Comparison of ENCODE assay signal across 8 mouse cellular contexts in genomic region chr14:52304644-52305271, GRCm38 (mm10). TPM values are rescaled to one million over a fixed set of nuclear protein-coding genes. Genes with fewer than 3 reads are reported as not detected.
DNase-seq lines count a peak whose midpoint lies in the region; ATAC-seq and TF ChIP-seq lines count a peak whose summit lies in the region.

TSS of gene Mettl3 (minus strand) at chr14:52305128.

- TF ChIP-seq EP300 in heart, adult 2 months (IDR thresholded peaks at IDR 0.05; ENCODE audit: insufficient read depth, low read depth, low read length) = peak; percentile 73

- no peaks in the 10 kb centered on the region for H3K79me2 ChIP-seq in heart, adult 2 months (replicated peaks; ENCODE audit: control insufficient read depth, insufficient read depth, low read length)

- peak; percentile 100 for DNase-seq in 3T3-L1 (ENCODE audit: low read depth, low spot score)
- peak; percentile 64 to 75 for DNase-seq in adrenal gland, postnatal 4 days (ENCODE audit: low spot score in 2 of 2)
- peak; percentile 99 for DNase-seq in embryonic facial prominence, embryonic 14.5 days (ENCODE audit: low spot score)
- peak; percentile 90 to 92 for DNase-seq in heart, adult 2 months
- peak; percentile 92 to 94 for DNase-seq in kidney, adult 8-10 months
- peak; percentile 83 to 93 for DNase-seq in spleen, postnatal 10 days (ENCODE audit: low spot score in 2 of 2)

- H3K4me3 ChIP-seq in embryonic facial prominence, embryonic 14.5 days (ENCODE audit: low read depth, low read length) = peak within 1 kb of the TSS; percentile 75
- peak within 1 kb of the TSS; percentile 89 for H3K4me3 ChIP-seq in heart, adult 2 months
- peak within 1 kb of the TSS; percentile 71 for H3K4me3 ChIP-seq in limb, embryonic 13.5 days
- peak within 1 kb of the TSS; percentile 64 for H3K4me3 ChIP-seq in midbrain, embryonic 16.5 days (ENCODE audit: low read depth, low read length)

- intact Hi-C loops in heart, adult 2 months (cut with DNase I) = loop anchor here (1.0 to 5.0 kb wide), 4 partner anchors 25 to 420 kb away; partner anchors contain the start of genes Mettl17, Rab2b, Supt16 and Tox4

- WGBS in embryonic facial prominence, embryonic 14.5 days = under 1% methylated on average over 44 of the region's 46 CpGs
- under 1% methylated on average over 46 of the region's 46 CpGs for WGBS in heart, adult 2 months
- WGBS in limb, embryonic 13.5 days = under 1% methylated on average over 46 of the region's 46 CpGs
- under 1% methylated on average over 45 of the region's 46 CpGs for WGBS in midbrain, embryonic 16.5 days

- ATAC-seq in embryonic facial prominence, embryonic 14.5 days (ENCODE audit: low read depth) = peak; percentile 96
- ATAC-seq in limb, embryonic 13.5 days (ENCODE audit: low FRiP score, low read depth) = peak; percentile 94
- ATAC-seq in midbrain, embryonic 16.5 days = peak; percentile 95

- TF ChIP-seq POLR2A in heart, adult 2 months (IDR thresholded peaks at IDR 0.05; ENCODE audit: insufficient read depth, low read depth, low read length) = peak; percentile 64

- peak within 1 kb of the TSS; percentile 82 for H3K4me2 ChIP-seq in embryonic facial prominence, embryonic 14.5 days (ENCODE audit: low read depth, low read length)
- peak within 1 kb of the TSS; percentile 81 for H3K4me2 ChIP-seq in limb, embryonic 13.5 days (replicated peaks)
- peak within 1 kb of the TSS; percentile 83 for H3K4me2 ChIP-seq in midbrain, embryonic 16.5 days (ENCODE audit: low read length)

- TF ChIP-seq CTCF in heart, adult 2 months (IDR thresholded peaks at IDR 0.05) = no peak

- H3K9ac ChIP-seq in embryonic facial prominence, embryonic 14.5 days (ENCODE audit: low read depth, low read length) = peak within 1 kb of the TSS; percentile 74
- peak within 1 kb of the TSS; percentile 88 for H3K9ac ChIP-seq in heart, adult 2 months (ENCODE audit: low read depth, low read length)
- H3K9ac ChIP-seq in limb, embryonic 13.5 days = peak within 1 kb of the TSS; percentile 77
- peak within 1 kb of the TSS; percentile 75 for H3K9ac ChIP-seq in midbrain, embryonic 16.5 days (ENCODE audit: low read depth, low read length)

- H3K27ac ChIP-seq in embryonic facial prominence, embryonic 14.5 days (replicated peaks; ENCODE audit: low read depth, low read length) = peak within 1 kb of the TSS; percentile 95
- H3K27ac ChIP-seq in heart, adult 2 months = peak within 1 kb of the TSS; percentile 83
- H3K27ac ChIP-seq in limb, embryonic 13.5 days = peak within 1 kb of the TSS; percentile 93
- peak within 1 kb of the TSS; percentile 91 for H3K27ac ChIP-seq in midbrain, embryonic 16.5 days (ENCODE audit: low read length)

- peaks cover 4% of the 10 kb centered on the region; the same call in 1 of the 2 replicates for H3K4me1 ChIP-seq in embryonic facial prominence, embryonic 14.5 days (ENCODE audit: control insufficient read depth, insufficient read depth, low read length)
- peaks cover 2% of the 10 kb centered on the region for H3K4me1 ChIP-seq in heart, adult 2 months (ENCODE audit: control insufficient read depth, insufficient read depth, low read length)
- H3K4me1 ChIP-seq in limb, embryonic 13.5 days = peaks cover 5% of the 10 kb centered on the region
- peaks cover 9% of the 10 kb centered on the region for H3K4me1 ChIP-seq in midbrain, embryonic 16.5 days (ENCODE audit: control insufficient read depth, insufficient read depth, low read length)

- H3K27me3 ChIP-seq in embryonic facial prominence, embryonic 14.5 days (replicated peaks; ENCODE audit: control insufficient read depth, insufficient read depth, low read length) = no peaks in the 10 kb centered on the region
- H3K27me3 ChIP-seq in heart, adult 2 months (ENCODE audit: control insufficient read depth, insufficient read depth, low read length) = no peaks in the 10 kb centered on the region
- no peaks in the 10 kb centered on the region for H3K27me3 ChIP-seq in limb, embryonic 13.5 days
- no peaks in the 10 kb centered on the region for H3K27me3 ChIP-seq in midbrain, embryonic 16.5 days (ENCODE audit: control insufficient read depth, insufficient read depth, low read depth, low read length)

- H3K36me3 ChIP-seq in embryonic facial prominence, embryonic 14.5 days (ENCODE audit: control insufficient read depth, insufficient read depth, low read length) = peaks cover 22% of the 10 kb centered on the region
- H3K36me3 ChIP-seq in heart, adult 2 months (ENCODE audit: control insufficient read depth, insufficient read depth, low read length) = peaks cover 4% of the 10 kb centered on the region; the same call in 1 of the 2 replicates
- peaks cover 18% of the 10 kb centered on the region for H3K36me3 ChIP-seq in limb, embryonic 13.5 days
- H3K36me3 ChIP-seq in midbrain, embryonic 16.5 days (ENCODE audit: control insufficient read depth, insufficient read depth, low read length) = peaks cover 3% of the 10 kb centered on the region; the same call in 1 of the 2 replicates

- no peaks in the 10 kb centered on the region for H3K9me3 ChIP-seq in embryonic facial prominence, embryonic 14.5 days (ENCODE audit: control insufficient read depth, low read length)
- no peaks in the 10 kb centered on the region for H3K9me3 ChIP-seq in limb, embryonic 13.5 days
- no peaks in the 10 kb centered on the region for H3K9me3 ChIP-seq in midbrain, embryonic 16.5 days (replicated peaks; ENCODE audit: control insufficient read depth, low read length, poor library complexity, severe bottlenecking)

RNA-seq across cellular contexts. Expression of gene Mettl3, which starts in this region (rescaled TPM):
- 10 to 100 TPM; 32.0 to 41.9 TPM for total RNA-seq in adrenal gland, postnatal 4 days (2021)
- 27.0 and 36.8 TPM in 2 replicates for polyA plus RNA-seq in embryonic facial prominence, embryonic 14.5 days (2014; fragmentation: Nextera tagmentation; extraction: Ambion mirVana)
- 10 to 100 TPM; 17.8 to 20.4 TPM for total RNA-seq in heart, adult 2 months (2021)
- 15.7 and 19.4 TPM in 2 replicates for polyA plus RNA-seq in heart, adult 2 months (2012; rRNA removed)
- polyA plus RNA-seq in limb, embryonic 13.5 days (2015; fragmentation: Nextera tagmentation; extraction: Ambion mirVana) = 49.3 and 51.2 TPM in 2 replicates
- polyA plus RNA-seq in midbrain, embryonic 16.5 days (2015; fragmentation: Nextera tagmentation; extraction: Ambion mirVana) = 46.9 and 48.1 TPM in 2 replicates

Comparison
In these comparisons a context has a peak if more than half of its experiments do, and no peak if none do; other contexts are left out.
1. Peak in every context shown above with its lines: DNase-seq, ATAC-seq, H3K4me3 ChIP-seq and H3K27ac ChIP-seq.